Mouse (Mus musculus) CD4-positive, CD25-positive, alpha-beta regulatory T cell, adult 4 months (primary cell): ENCODE data around the gene Cenpm. TPM values are rescaled to one million over a fixed set of nuclear protein-coding genes. Genes with fewer than 3 reads are reported as not detected.

Experiments used
- ATAC-seq: one replicate; pipeline ENCODE4 v1.8.0; 2017
- polyA plus RNA-seq, 2 experiments: library from polyadenylated mRNA; unstranded; fragments of 100-300 nt; shearing (Covaris generic); gene quantifications; one replicate each; pipeline ENCODE4 v1.2.1; 2017

Gene Cenpm
- polyA plus RNA-seq, 2 experiments from 2014 or later: 6.7 to 18.5 TPM

GRCm38 (mm10) chr15:82188481-82189240 lies 55.9 kb downstream of the Cenpm start:
- ATAC-seq: no peak

- ATAC-seq: peak; percentile 40
These were observed 56.6 kb downstream of the Cenpm start for GRCm38 (mm10) chr15:82187924-82188323.

- ATAC-seq: no peak
These were observed 57.1 kb downstream of the Cenpm start for GRCm38 (mm10) chr15:82187401-82187800.

- ATAC-seq: peak; percentile 89
These were observed 57.6 kb downstream of the Cenpm start for GRCm38 (mm10) chr15:82186931-82187330.

- ATAC-seq: no peak
These were observed 58.4 kb downstream of the Cenpm start for GRCm38 (mm10) chr15:82186131-82186530.

GRCm38 (mm10) chr15:82185062-82185783 lies 59.3 kb downstream of the Cenpm start:
- no peak for ATAC-seq

GRCm38 (mm10) chr15:82184656-82185055 lies 59.9 kb downstream of the Cenpm start:
- ATAC-seq: no peak

GRCm38 (mm10) chr15:82184183-82184582 lies 60.4 kb downstream of the Cenpm start:
- ATAC-seq: no peak

Other genes starting within 250 kb of the Cenpm start
- gene Desi1, start 210.9 kb downstream of the Cenpm start, polyA plus RNA-seq: 10 to 100 TPM in 1 of 2 experiments, 1 to 10 TPM in 1; 7.8 to 10.2 TPM
- 100 to 1,000 TPM; 175 to 178 TPM for gene Snu13, start 197.2 kb downstream of the Cenpm start, polyA plus RNA-seq
- not detected for gene 4930407I10Rik, start 185.6 kb downstream of the Cenpm start, polyA plus RNA-seq
- gene Mei1, start 174.8 kb downstream of the Cenpm start, polyA plus RNA-seq: not detected
- gene Ccdc134, start 116.8 kb downstream of the Cenpm start, polyA plus RNA-seq: 10 to 100 TPM; 18.5 to 26.0 TPM
- gene Srebf2, start 97.6 kb downstream of the Cenpm start, polyA plus RNA-seq: 10 to 100 TPM; 32.2 to 56.0 TPM
- gene Shisa8, start 31.9 kb downstream of the Cenpm start, polyA plus RNA-seq: not detected
- 10 to 100 TPM in 1 of 2 experiments, 1 to 10 TPM in 1; 2.2 to 10.5 TPM for gene Tnfrsf13c, start 20.4 kb downstream of the Cenpm start, polyA plus RNA-seq
- not detected for gene 1500009C09Rik, start 7.6 kb upstream of the Cenpm start, polyA plus RNA-seq
- not detected for gene Sept3, start 30.1 kb upstream of the Cenpm start, polyA plus RNA-seq
- not detected for gene Wbp2nl, start 54.2 kb upstream of the Cenpm start, polyA plus RNA-seq
- gene Naga, start 94.2 kb upstream of the Cenpm start, polyA plus RNA-seq: 10 to 100 TPM; 58.4 to 70.3 TPM
- 1 to 10 TPM; 3.4 to 5.0 TPM for gene Pheta2, start 94.2 kb upstream of the Cenpm start, polyA plus RNA-seq
- gene Smdt1, start 94.2 kb upstream of the Cenpm start, polyA plus RNA-seq: 10 to 100 TPM; 76.9 to 95.0 TPM
- gene Ndufa6, start 109.6 kb upstream of the Cenpm start, polyA plus RNA-seq: 100 to 1,000 TPM; 433 to 535 TPM
- 10 to 100 TPM; 10.7 to 12.5 TPM for gene Cyp2d22, start 135.5 kb upstream of the Cenpm start, polyA plus RNA-seq
- not detected for gene Cyp2d11, start 149.3 kb upstream of the Cenpm start, polyA plus RNA-seq
- gene Cyp2d10, start 162.4 kb upstream of the Cenpm start, polyA plus RNA-seq: not detected
- gene Cyp2d9, start 188.7 kb upstream of the Cenpm start, polyA plus RNA-seq: not detected